Mouse (Mus musculus) stomach, postnatal 0 days (tissue): ENCODE measurements around the gene Ptpro.

ENCODE experiments used
- CTCF ChIP-seq: IDR thresholded peaks from 2 replicates; pipeline ENCODE4 v1.5.1; 2016; ENCODE audit warnings: antibody characterized with exemption, low read depth, mild to moderate bottlenecking, moderate library complexity
- EP300 ChIP-seq: optimal IDR thresholded peaks from 2 replicates; pipeline ENCODE3; 2016; ENCODE audit warnings: antibody characterized with exemption

- no peak for TF ChIP-seq CTCF
- no peak for TF ChIP-seq EP300
Measured at GRCm38 (mm10) chr6:137272513-137272912, 20.4 kb downstream of the Ptpro start.
